Mouse (Mus musculus) liver, embryonic 14.5 days (tissue): Measurements from ENCODE around the gene Mtf1. TPM values are rescaled to one million over a fixed set of nuclear protein-coding genes. Genes with fewer than 3 reads are reported as not detected.

Experiments
- ATAC-seq: fragments of 200-750 bp; cut with Nextera tagmentation; 2 replicates; pipeline ENCODE4 v1.8.0; 2017; ENCODE audit warnings: moderate number of reproducible peaks, mild to moderate bottlenecking, moderate library complexity; ENCODE audit not compliant: insufficient read depth
- DNase-seq, 3 experiments: peaks; one replicate each; pipeline ENCODE4 v3.0.0-alpha.2; 2012 to 2013; ENCODE audit warnings: low read depth in 3 of 3, low spot score in 3 of 3
- H3K27ac ChIP-seq: fragments of 300-500 bp; sonication (generic); 2 replicates; pipeline ENCODE4 v1.5.1; 2014; ENCODE audit warnings: moderate library complexity, mild to moderate bottlenecking, control low read depth, inconsistent platforms
- H3K27me3 ChIP-seq: fragments of 300-500 bp; sonication (generic); 2 replicates; pipeline ENCODE4 v1.6.1; 2014; ENCODE audit warnings: mild to moderate bottlenecking, low read length, moderate library complexity; ENCODE audit not compliant: control insufficient read depth, insufficient read depth
- H3K36me3 ChIP-seq: fragments of 300-500 bp; sonication (generic); replicated peaks from 2 replicates; pipeline ENCODE4 v1.6.1; 2014; ENCODE audit warnings: low read depth; ENCODE audit not compliant: control insufficient read depth, insufficient read depth
- H3K4me1 ChIP-seq, 2 experiments: fragments of 200-500 bp in 1 of 2; fragments of 300-500 bp in 1 of 2; sonication (generic) in 1 of 2; replicated peaks; 2 replicates each; pipeline ENCODE4 v1.6.1; 2012 to 2014; ENCODE audit warnings: antibody characterized with exemption in 1 of 2, inconsistent platforms in 1 of 2, low read length in 1 of 2; ENCODE audit not compliant: control insufficient read depth in 2 of 2, insufficient read depth in 2 of 2
- H3K4me2 ChIP-seq: fragments of 300-500 bp; sonication (generic); 2 replicates; pipeline ENCODE4 v1.6.1; 2014; ENCODE audit warnings: low read depth, mild to moderate bottlenecking, control low read depth, moderate library complexity
- H3K4me3 ChIP-seq, 2 experiments: fragments of 200-500 bp in 1 of 2; fragments of 300-500 bp in 1 of 2; sonication (generic) in 1 of 2; 2 replicates each; pipeline ENCODE4 v1.5.1; 2012 to 2014; ENCODE audit warnings: low read depth in 2 of 2, low read length in 2 of 2, mild to moderate bottlenecking in 2 of 2, control low read depth in 1 of 2, inconsistent platforms in 1 of 2, moderate library complexity in 1 of 2; ENCODE audit not compliant: insufficient read depth in 1 of 2
- H3K9ac ChIP-seq: fragments of 300-500 bp; sonication (generic); replicated peaks from 2 replicates; pipeline ENCODE4 v1.6.1; 2014; ENCODE audit warnings: mild to moderate bottlenecking, control low read depth, moderate library complexity
- H3K9me3 ChIP-seq: fragments of 300-500 bp; sonication (generic); 2 replicates; pipeline ENCODE4 v1.6.1; 2016; ENCODE audit warnings: low read length, mixed read lengths; ENCODE audit not compliant: control insufficient read depth
- CTCF ChIP-seq: IDR thresholded peaks from 2 replicates; pipeline ENCODE4 v1.5.1; 2016; ENCODE audit warnings: antibody characterized with exemption, low read depth, control low read depth
- EP300 ChIP-seq: IDR thresholded peaks from 2 replicates; pipeline ENCODE4 v1.6.1; 2016; ENCODE audit warnings: antibody characterized with exemption, low read depth
- WGBS: fragments of 180-500 bp; shearing (Covaris S2); extraction: QIAGEN DNeasy Blood & Tissue Kit; methylation state at CpG from one replicate; pipeline ENCODE4 v1.1.7; 2014; ENCODE audit not compliant: insufficient replicate concordance; 5-methylcytosine and 5-hydroxymethylcytosine counted together
- polyA plus RNA-seq, 2 experiments: library from polyadenylated mRNA; depleted of rRNA in 1 of 2; stranded (reverse) in 1 of 2; unstranded in 1 of 2; fragments of >200 nt; fragmentation: Nextera tagmentation in 1 of 2; extraction: Ambion mirVana in 1 of 2; gene quantifications; 2 replicates each; pipeline versions ENCODE4 v1.2.1 to v1.2.3; 2012 to 2014

Mtf1 gene
- polyA plus RNA-seq, 2 experiments = 7.1 to 10.9 TPM

- Histone ChIP-seq H3K9ac (no peak within 1 kb of the TSS), H3K4me1 (no peaks in the 10 kb centered on the region)
- DNase-seq = no peak
Measured at GRCm38 (mm10) chr4:124861283-124862188, 59.6 kb downstream of the Mtf1 start, which contains the start of gene Maneal. TSS of gene Maneal (minus strand) at chr4:124862171.

DNA sequence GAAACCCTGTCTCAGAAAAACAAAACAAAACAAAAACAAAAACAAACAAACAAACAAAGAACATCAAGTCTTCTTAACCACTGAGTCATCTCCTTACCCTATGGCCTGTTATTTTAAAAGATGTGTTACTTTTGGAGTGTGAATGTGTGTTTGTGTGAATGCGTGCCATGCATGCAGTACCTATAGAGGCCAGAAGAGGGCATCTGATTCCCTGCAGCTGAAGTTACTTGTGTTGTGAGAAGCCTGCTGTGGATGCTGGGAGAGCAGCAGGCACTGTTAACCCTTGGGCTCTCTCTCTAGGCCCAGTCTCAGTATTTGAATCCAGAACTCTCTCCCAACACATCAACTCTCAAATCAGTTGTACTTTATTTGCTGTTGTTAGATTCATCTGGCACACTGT, 70.8 kb downstream of the Mtf1 start:
- H3K9me3 ChIP-seq = no peaks in the 10 kb centered on the region
- no peak overlapping the region for H3K4me2 ChIP-seq
- no peaks in the 10 kb centered on the region for H3K36me3 ChIP-seq
- TF ChIP-seq CTCF (peak; percentile 59), EP300 (no peak)
- no peaks in the 10 kb centered on the region for H3K4me1 ChIP-seq
- WGBS = 93% methylated on average over 1 of the region's 1 CpGs
- no peak for DNase-seq
- no peaks in the 10 kb centered on the region for H3K27me3 ChIP-seq
- H3K4me3 ChIP-seq = no peak overlapping the region
- no peak overlapping the region for H3K27ac ChIP-seq
- H3K9ac ChIP-seq = no peak overlapping the region
- no peak for ATAC-seq

More at GRCm38 (mm10) chr4:124861283-124862188, 59.6 kb downstream of the Mtf1 start, which contains the start of gene Maneal:
- 5% methylated on average over 63 of the region's 77 CpGs for WGBS
- no peaks in the 10 kb centered on the region for H3K9me3 ChIP-seq
- no peaks in the 10 kb centered on the region for H3K36me3 ChIP-seq
- ATAC-seq = no peak
- H3K4me3 ChIP-seq = peak within 1 kb of the TSS in 1 of 2 experiments; percentile 4; a peak in 1 of 4 replicates
- H3K4me2 ChIP-seq = peak within 1 kb of the TSS; percentile 18; the same call in 1 of the 2 replicates
- no peak within 1 kb of the TSS for H3K27ac ChIP-seq
- TF ChIP-seq CTCF (no peak), EP300 (no peak)
- H3K27me3 ChIP-seq = peaks cover 34% of the 10 kb centered on the region

DNA sequence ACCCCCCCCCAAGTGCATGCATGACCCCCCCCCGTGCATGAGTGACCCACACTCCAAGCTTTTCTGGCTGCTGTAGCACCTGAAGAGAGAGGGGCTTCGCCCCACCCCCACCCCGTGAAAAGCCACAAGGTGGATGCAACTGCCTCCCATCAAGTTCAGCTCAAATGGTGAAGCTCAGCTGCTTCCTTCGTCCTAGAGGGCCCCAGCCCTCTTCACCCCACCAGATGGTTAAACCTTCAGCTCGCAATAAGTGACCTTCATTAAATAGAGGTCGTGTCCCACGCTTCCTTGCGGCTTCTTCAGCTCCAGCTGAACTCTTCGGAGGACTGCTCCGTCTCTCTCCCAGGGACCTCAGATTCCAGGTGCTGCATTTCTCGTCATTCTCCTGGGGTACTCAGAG, 78.7 kb downstream of the Mtf1 start, which contains the start of gene Epha10:
Gene Epha10 (plus strand): TSS at position 301 of the 400 bp plus-strand sequence.
- no peak within 1 kb of the TSS for H3K9ac ChIP-seq
- DNase-seq = no peak
- ATAC-seq = no peak
- H3K27me3 ChIP-seq = peaks cover 38% of the 10 kb centered on the region
- TF ChIP-seq EP300 = no peak
- no peak for TF ChIP-seq CTCF
- H3K27ac ChIP-seq = no peak within 1 kb of the TSS
- H3K9me3 ChIP-seq = no peaks in the 10 kb centered on the region
- H3K4me2 ChIP-seq = no peak within 1 kb of the TSS; the same call in 1 of the 2 replicates
- H3K36me3 ChIP-seq = no peaks in the 10 kb centered on the region
- WGBS = 6% methylated on average over 11 of the region's 11 CpGs
- H3K4me1 ChIP-seq = no peaks in the 10 kb centered on the region
- no peak within 1 kb of the TSS for H3K4me3 ChIP-seq

DNA sequence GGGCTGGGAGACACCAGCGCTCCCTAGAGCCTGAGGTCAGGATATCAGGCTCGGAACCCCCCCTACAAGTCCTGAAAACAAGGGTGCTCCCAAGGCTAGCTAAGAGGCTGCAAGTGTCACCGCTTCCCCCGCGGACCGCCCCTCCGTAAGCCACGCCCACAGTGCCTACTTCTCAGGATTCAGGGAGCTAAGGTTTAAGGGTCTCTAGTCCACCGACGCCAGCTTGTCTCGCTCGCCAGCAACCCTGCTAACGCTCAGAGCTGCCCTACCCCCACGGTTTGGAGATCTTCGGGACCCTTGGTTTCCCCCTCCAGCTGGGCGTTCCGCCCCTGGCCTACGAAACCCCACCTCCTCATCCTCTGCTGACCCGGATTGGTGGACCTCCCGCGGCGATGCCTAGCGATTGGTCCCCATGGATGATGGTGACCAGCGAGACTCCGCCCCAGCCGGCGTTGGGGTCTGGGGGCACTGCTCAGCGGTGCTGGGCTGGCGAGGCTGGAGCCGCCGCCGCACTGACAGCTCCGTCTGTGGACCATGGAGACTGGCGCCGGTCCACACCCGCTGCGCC, 79.5 kb downstream of the Mtf1 start:
- no peak for ATAC-seq

GRCm38 (mm10) chr4:124882151-124882729, 80.3 kb downstream of the Mtf1 start:
- no peak overlapping the region for H3K4me2 ChIP-seq
- no peak overlapping the region for H3K4me3 ChIP-seq

More for the DNA sequence above, 79.5 kb downstream of the Mtf1 start:
- Histone ChIP-seq H3K36me3 (no peaks in the 10 kb centered on the region), H3K4me1 (no peaks in the 10 kb centered on the region), H3K9ac (no peak overlapping the region), H3K4me2 (no peak overlapping the region; the same call in 1 of the 2 replicates), H3K4me3 (no peak overlapping the region), H3K9me3 (no peaks in the 10 kb centered on the region), H3K27me3 (peaks cover 40% of the 10 kb centered on the region), H3K27ac (no peak overlapping the region)
- DNase-seq = no peak
- WGBS = 2% methylated on average over 37 of the region's 37 CpGs
- TF ChIP-seq EP300 = no peak
- TF ChIP-seq CTCF = no peak

More at GRCm38 (mm10) chr4:124882151-124882729, 80.3 kb downstream of the Mtf1 start:
- TF ChIP-seq EP300 (no peak), CTCF (no peak)
- 2% methylated on average over 37 of the region's 37 CpGs for WGBS
- Histone ChIP-seq H3K27ac (no peak overlapping the region), H3K4me1 (no peaks in the 10 kb centered on the region), H3K27me3 (peaks cover 40% of the 10 kb centered on the region), H3K9ac (no peak overlapping the region), H3K36me3 (no peaks in the 10 kb centered on the region), H3K9me3 (no peaks in the 10 kb centered on the region)
- no peak for ATAC-seq
- DNase-seq = no peak
